In genomic region chr3:64831134-64831533, GRCm38 (mm10) we compare ENCODE assay signal across 25 mouse cellular contexts. TPM values are rescaled to one million over a fixed set of nuclear protein-coding genes. Genes with fewer than 3 reads are reported as not detected.
DNase-seq lines count a peak whose midpoint lies in the region; ATAC-seq and TF ChIP-seq lines count a peak whose summit lies in the region.
"Had no signal": no experiment of that assay in that cellular context is flagged by ENCODE, and none has a peak within 500 bp of the region (broad histone marks: within the 10 kb centered on the region; RNA-seq: fewer than 3 reads in every experiment).

No protein-coding gene starts in this region.

- H3K9me3 ChIP-seq in hindbrain, embryonic 11.5 days (ENCODE audit: control insufficient read depth, low read length) = no peaks in the 10 kb centered on the region
- H3K9me3 ChIP-seq in hindbrain, postnatal 0 days (ENCODE audit: low read length) = no peaks in the 10 kb centered on the region
- no peaks in the 10 kb centered on the region for H3K9me3 ChIP-seq in neural tube, embryonic 14.5 days (ENCODE audit: control insufficient read depth, low read length)
- H3K9me3 ChIP-seq: G1E; heart, embryonic 10.5 days; hindbrain, embryonic 13.5 days; intestine, embryonic 15.5 days had no signal

- peak; percentile 71 for ATAC-seq in hindbrain, embryonic 11.5 days (ENCODE audit: low FRiP score)
- ATAC-seq in hindbrain, postnatal 0 days = no peak
- peak; percentile 46; the same call in 1 of the 2 replicates for ATAC-seq in neural tube, embryonic 14.5 days (ENCODE audit: low read depth)
- ATAC-seq: CD4-positive, CD25-positive, alpha-beta regulatory T cell, adult 4 months; forebrain, embryonic 14.5 days; intestine, embryonic 15.5 days had no signal

- 61% methylated on average over 1 of the region's 1 CpGs for WGBS in hindbrain, embryonic 11.5 days
- 53% methylated on average over 1 of the region's 1 CpGs for WGBS in hindbrain, postnatal 0 days
- WGBS in neural tube, embryonic 14.5 days = 16% methylated on average over 1 of the region's 1 CpGs
- WGBS in thymus, adult 2 months = 92% methylated on average over 1 of the region's 1 CpGs

- H3K4me2 ChIP-seq in hindbrain, embryonic 11.5 days (replicated peaks; ENCODE audit: low read depth, low read length) = no peak overlapping the region
- no peak overlapping the region for H3K4me2 ChIP-seq in hindbrain, postnatal 0 days (ENCODE audit: low read depth, low read length)
- no peak overlapping the region for H3K4me2 ChIP-seq in neural tube, embryonic 14.5 days (ENCODE audit: low read depth, low read length)
- H3K4me2 ChIP-seq: hindbrain, embryonic 13.5 days; intestine, embryonic 15.5 days had no signal

- no peak overlapping the region for H3K4me3 ChIP-seq in hindbrain, embryonic 11.5 days (ENCODE audit: low read depth, low read length)
- no peak overlapping the region for H3K4me3 ChIP-seq in hindbrain, postnatal 0 days (ENCODE audit: low read length)
- no peak overlapping the region for H3K4me3 ChIP-seq in neural tube, embryonic 14.5 days (ENCODE audit: low read depth, low read length)
- H3K4me3 ChIP-seq in thymus, adult 2 months (ENCODE audit: control insufficient read depth, insufficient read depth, low read length) = no peak overlapping the region
- H3K4me3 ChIP-seq: heart, embryonic 10.5 days; hindbrain, embryonic 13.5 days; intestine, embryonic 15.5 days had no signal

- no peaks in the 10 kb centered on the region for H3K27me3 ChIP-seq in hindbrain, embryonic 11.5 days (ENCODE audit: control insufficient read depth, insufficient read depth, low read length)
- no peaks in the 10 kb centered on the region for H3K27me3 ChIP-seq in hindbrain, postnatal 0 days (ENCODE audit: insufficient read depth, low read length)
- no peaks in the 10 kb centered on the region for H3K27me3 ChIP-seq in neural tube, embryonic 14.5 days (ENCODE audit: control insufficient read depth, insufficient read depth, low read length)
- no peaks in the 10 kb centered on the region for H3K27me3 ChIP-seq in thymus, adult 2 months (ENCODE audit: control insufficient read depth, insufficient read depth, low read length)
- H3K27me3 ChIP-seq: hindbrain, embryonic 13.5 days; intestine, embryonic 15.5 days had no signal

- H3K4me1 ChIP-seq in hindbrain, embryonic 11.5 days (replicated peaks; ENCODE audit: control insufficient read depth, insufficient read depth, low read length) = no peaks in the 10 kb centered on the region
- H3K4me1 ChIP-seq in hindbrain, postnatal 0 days (ENCODE audit: insufficient read depth, low read length) = no peaks in the 10 kb centered on the region
- 0 out of 2 replicates have a peak, but pooled peaks cover 2% of the 10 kb centered on the region for H3K4me1 ChIP-seq in neural tube, embryonic 14.5 days (ENCODE audit: control insufficient read depth, insufficient read depth, low read length)
- H3K4me1 ChIP-seq in thymus, adult 2 months (replicated peaks; ENCODE audit: control insufficient read depth, insufficient read depth, low read length) = no peaks in the 10 kb centered on the region
- H3K4me1 ChIP-seq: heart, embryonic 10.5 days; hindbrain, embryonic 13.5 days; intestine, embryonic 15.5 days had no signal

- no peak overlapping the region for H3K9ac ChIP-seq in hindbrain, embryonic 11.5 days (ENCODE audit: low read depth, low read length)
- no peak overlapping the region for H3K9ac ChIP-seq in hindbrain, postnatal 0 days (replicated peaks; ENCODE audit: low read length)
- H3K9ac ChIP-seq in neural tube, embryonic 14.5 days (replicated peaks; ENCODE audit: low read depth, low read length) = no peak overlapping the region
- H3K9ac ChIP-seq: hindbrain, embryonic 13.5 days; intestine, embryonic 15.5 days had no signal

- peak; percentile 29 for DNase-seq in embryo, embryonic 10.5 days (ENCODE audit: low spot score)
- DNase-seq in embryo, embryonic 10 days (ENCODE audit: low spot score) = no peak
- DNase-seq in hindbrain, embryonic 11.5 days (ENCODE audit: low spot score) = no peak
- no peak for DNase-seq in hindbrain, postnatal 0 days (ENCODE audit: low spot score)
- peak; percentile 9 for DNase-seq in embryo, embryonic 11 days
- no peak for DNase-seq in thymus, adult 2 months
- DNase-seq: adrenal gland, adult 8-10 months; B cell, adult 2 months; cerebellum, adult 11-12 months; cerebellum, adult 9-10 months; cerebellum, postnatal 36 days; gastrocnemius, postnatal 10 days; heart, adult 18-20 months; heart, postnatal 10 days; heart, postnatal 4 days; kidney, adult 18-20 months had no signal

- TF ChIP-seq CTCF in hindbrain, postnatal 0 days (IDR thresholded peaks at IDR 0.05; ENCODE audit: low read depth) = no peak
- no peak for TF ChIP-seq CTCF in thymus, adult 2 months (IDR thresholded peaks at IDR 0.05; ENCODE audit: borderline replicate concordance, control insufficient read depth, extremely low read depth, insufficient read depth, low read length, poor library complexity)

- no peaks in the 10 kb centered on the region for H3K36me3 ChIP-seq in hindbrain, embryonic 11.5 days (ENCODE audit: control insufficient read depth, insufficient read depth, low read length)
- no peaks in the 10 kb centered on the region for H3K36me3 ChIP-seq in hindbrain, postnatal 0 days (ENCODE audit: insufficient read depth, low read length)
- H3K36me3 ChIP-seq in neural tube, embryonic 14.5 days (ENCODE audit: control insufficient read depth, insufficient read depth, low read length) = no peaks in the 10 kb centered on the region
- no peaks in the 10 kb centered on the region for H3K36me3 ChIP-seq in thymus, adult 2 months (ENCODE audit: control insufficient read depth, insufficient read depth, low read length)
- H3K36me3 ChIP-seq: G1E; heart, embryonic 10.5 days; hindbrain, embryonic 13.5 days; intestine, embryonic 15.5 days had no signal

- TF ChIP-seq POLR2A in thymus, adult 2 months (IDR thresholded peaks at IDR 0.05; ENCODE audit: control insufficient read depth, extremely low read depth, insufficient read depth, low read length, poor library complexity) = no peak

- H3K27ac ChIP-seq in hindbrain, embryonic 11.5 days (ENCODE audit: low read depth, low read length) = no peak overlapping the region
- no peak overlapping the region for H3K27ac ChIP-seq in hindbrain, postnatal 0 days
- no peak overlapping the region for H3K27ac ChIP-seq in neural tube, embryonic 14.5 days (ENCODE audit: low read depth, low read length)
- H3K27ac ChIP-seq in thymus, adult 2 months (ENCODE audit: control insufficient read depth, insufficient read depth, low read length) = no peak overlapping the region
- H3K27ac ChIP-seq: heart, embryonic 10.5 days; hindbrain, embryonic 13.5 days; intestine, embryonic 15.5 days had no signal

RNA-seq across cellular contexts. Expression of gene Vmn2r7, which starts 13.4 kb away (rescaled TPM):
- polyA plus RNA-seq in hindbrain, embryonic 11.5 days (2014; fragmentation: Nextera tagmentation; extraction: Ambion mirVana) = not detected in 2 replicates
- total RNA-seq in hindbrain, postnatal 0 days (2014; rRNA removed) = 0.21 TPM in 1 of 2 replicates, not detected in the other
- not detected in 2 replicates for polyA plus RNA-seq in hindbrain, postnatal 0 days (2015; fragmentation: Nextera tagmentation; extraction: Ambion mirVana)
- not detected in 2 replicates for polyA plus RNA-seq in neural tube, embryonic 14.5 days (2014; fragmentation: Nextera tagmentation; extraction: Ambion mirVana)
- polyA plus RNA-seq in thymus, adult 2 months (2012; rRNA removed) = not detected in 2 replicates
- total RNA-seq: adrenal gland, adult 8-10 months; gastrocnemius, postnatal 10 days; gastrocnemius, postnatal 4 days; heart, adult 18-20 months; heart, postnatal 10 days; heart, postnatal 4 days had no signal
- polyA plus RNA-seq: CD4-positive, CD25-positive, alpha-beta regulatory T cell, adult 4 months; forebrain, embryonic 14.5 days; G1E; heart, embryonic 10.5 days; heart, embryonic 14.5 days; hindbrain, embryonic 13.5 days; intestine, embryonic 15.5 days had no signal

Comparison
In these comparisons a context has a peak if more than half of its experiments do, and no peak if none do; other contexts are left out.
1. DNase-seq: peak in embryo, embryonic 10.5 days (single experiment) and embryo, embryonic 11 days (single experiment); none in embryo, embryonic 10 days (single experiment), hindbrain, embryonic 11.5 days (single experiment), hindbrain, postnatal 0 days (single experiment) and thymus, adult 2 months (single experiment).